Mouse (Mus musculus) MEL (cell line): ENCODE measurements around the gene Wrap73.

ENCODE experiments used
- CTCF ChIP-seq, 3 experiments: IDR thresholded peaks in 2 of 3; conservative IDR thresholded peaks in 1 of 3; 2 replicates each; pipeline ENCODE4 v1.5.1; 2011 to 2012; ENCODE audit warnings: low read length in 3 of 3, low read depth in 2 of 3, mild to moderate bottlenecking in 2 of 3, improper control_type of control experiment in 1 of 3, inconsistent platforms in 1 of 3, mixed read lengths in 1 of 3, moderate library complexity in 1 of 3; ENCODE audit not compliant: control insufficient read depth in 1 of 3, insufficient read depth in 1 of 3, poor library complexity in 1 of 3, severe bottlenecking in 1 of 3
- EP300 ChIP-seq, 2 experiments: IDR thresholded peaks; 2 replicates each; pipeline ENCODE4 v1.6.1; 2011; ENCODE audit warnings: improper control_type of control experiment in 2 of 2, low read length in 2 of 2, low read depth in 1 of 2, mild to moderate bottlenecking in 1 of 2
- JUND ChIP-seq: IDR thresholded peaks from 2 replicates; pipeline ENCODE4 v1.6.1; 2011; ENCODE audit warnings: low read depth, mild to moderate bottlenecking, improper control_type of control experiment, low read length
- MAZ ChIP-seq: IDR thresholded peaks from 2 replicates; pipeline ENCODE4 v1.6.1; 2012; ENCODE audit warnings: low read depth, mild to moderate bottlenecking, inconsistent platforms, low read length, improper control_type of control experiment
- POLR2A ChIP-seq, 2 experiments: IDR thresholded peaks; 2 replicates each; pipeline ENCODE4 v1.6.1; 2011 to 2012; ENCODE audit warnings: low read length in 2 of 2, mild to moderate bottlenecking in 2 of 2, control low read depth in 1 of 2, improper control_type of control experiment in 1 of 2, low read depth in 1 of 2, moderate library complexity in 1 of 2; ENCODE audit not compliant: control insufficient read depth in 1 of 2, insufficient read depth in 1 of 2, poor library complexity in 1 of 2
- POLR2AphosphoS2 ChIP-seq: IDR thresholded peaks from 2 replicates; pipeline ENCODE4 v1.6.1; 2011; ENCODE audit warnings: low read length, improper control_type of control experiment
- SMC3 ChIP-seq: IDR thresholded peaks from 2 replicates; pipeline ENCODE4 v1.6.1; 2011; ENCODE audit warnings: low read depth, low read length, improper control_type of control experiment

- TF ChIP-seq CTCF (IDR thresholded peaks at IDR 0.05 in 2 of 3, conservative IDR thresholded peaks at IDR 0.05 in 1 of 3; ENCODE audit: control insufficient read depth in 1 of 3, insufficient read depth in 1 of 3, low read depth in 2 of 3, low read length in 3 of 3, poor library complexity in 1 of 3, severe bottlenecking in 1 of 3) = no peak
- no peak for TF ChIP-seq MAZ
- no peak for TF ChIP-seq JUND
- no peak for TF ChIP-seq POLR2A (IDR thresholded peaks at IDR 0.05; ENCODE audit: control insufficient read depth in 1 of 2, insufficient read depth in 1 of 2, low read depth in 1 of 2, low read length in 2 of 2, poor library complexity in 1 of 2)
- no peak for TF ChIP-seq EP300 (IDR thresholded peaks at IDR 0.05; ENCODE audit: low read depth in 1 of 2, low read length in 2 of 2)
- no peak for TF ChIP-seq SMC3
- no peak for TF ChIP-seq POLR2AphosphoS2
Observed at GRCm38 (mm10) chr4:154201511-154201910, 59.3 kb downstream of the Wrap73 start.
